Mouse (Mus musculus): ENCODE measurements around the gene Hexim2.

The Hexim2 gene

GRCm38 (mm10) chr11:103112552-103112912 is 19.7 kb upstream of the Hexim2 start:
- DNase-seq, result no peak

- DNase-seq, result no peak
Observed at GRCm38 (mm10) chr11:103113005-103113404, 19.2 kb upstream of the Hexim2 start.

- no peak for DNase-seq
Observed at GRCm38 (mm10) chr11:103113771-103114170, 18.5 kb upstream of the Hexim2 start.

GRCm38 (mm10) chr11:103114270-103114943 is 17.8 kb upstream of the Hexim2 start:
- no peak for DNase-seq

- DNase-seq, result peak; percentile 81
Observed at GRCm38 (mm10) chr11:103115163-103116007, 16.8 kb upstream of the Hexim2 start.

- DNase-seq, result peak; percentile 100
Observed at GRCm38 (mm10) chr11:103116008-103116818, 16.0 kb upstream of the Hexim2 start, which contains the start of gene Hexim1. TSS of gene Hexim1 (plus strand) at chr11:103116231.

GRCm38 (mm10) chr11:103116959-103117590 is 15.2 kb upstream of the Hexim2 start:
- DNase-seq, result peak; percentile 84

- peak; percentile 53 for DNase-seq
Observed at GRCm38 (mm10) chr11:103117591-103118009, 14.6 kb upstream of the Hexim2 start.

- DNase-seq, result no peak
Observed at GRCm38 (mm10) chr11:103118866-103119265, 13.4 kb upstream of the Hexim2 start.

- DNase-seq, result no peak
Observed at GRCm38 (mm10) chr11:103119609-103120008, 12.6 kb upstream of the Hexim2 start.

GRCm38 (mm10) chr11:103120315-103120714 is 11.9 kb upstream of the Hexim2 start:
- DNase-seq, result peak; percentile 31

GRCm38 (mm10) chr11:103132576-103133455 is 587 bp downstream of the Hexim2 start:
- DNase-seq, result peak; percentile 100

GRCm38 (mm10) chr11:103133456-103134185 is 1.4 kb downstream of the Hexim2 start:
- no peak for DNase-seq

GRCm38 (mm10) chr11:103134221-103134620 is 2.0 kb downstream of the Hexim2 start:
- no peak for DNase-seq

- DNase-seq, result no peak
Observed at GRCm38 (mm10) chr11:103136039-103136577, 3.9 kb downstream of the Hexim2 start.

- DNase-seq, result no peak
Observed at GRCm38 (mm10) chr11:103139951-103140762, 7.9 kb downstream of the Hexim2 start.

GRCm38 (mm10) chr11:103140763-103141100 is 8.5 kb downstream of the Hexim2 start:
- peak; percentile 46 for DNase-seq

- peak; percentile 77 for DNase-seq
Observed at GRCm38 (mm10) chr11:103141101-103141943, 9.1 kb downstream of the Hexim2 start.

GRCm38 (mm10) chr11:103141944-103142255 is 9.7 kb downstream of the Hexim2 start:
- no peak for DNase-seq
